Mouse (Mus musculus) lung, embryonic 14.5 days (tissue): ENCODE measurements around the gene Mr1. TPM values are rescaled to one million over a fixed set of nuclear protein-coding genes. Genes with fewer than 3 reads are reported as not detected.

ENCODE experiments used
- ATAC-seq: fragments of 200-750 bp; cut with Nextera tagmentation; 2 replicates; pipeline ENCODE4 v1.8.0; 2017; ENCODE audit warnings: mild to moderate bottlenecking, moderate TSS enrichment, moderate library complexity; ENCODE audit not compliant: insufficient read depth
- DNase-seq: peaks from one replicate; pipeline ENCODE4 v3.0.0-alpha.2; 2015
- H3K27ac ChIP-seq: fragments of 300-500 bp; sonication (generic); 2 replicates; pipeline ENCODE4 v1.5.1; 2014; ENCODE audit warnings: low read depth, mild to moderate bottlenecking, moderate library complexity
- H3K27me3 ChIP-seq: fragments of 300-500 bp; sonication (generic); 2 replicates; pipeline ENCODE4 v1.6.1; 2014; ENCODE audit warnings: low read length, control low read depth; ENCODE audit not compliant: insufficient read depth
- H3K36me3 ChIP-seq: fragments of 300-500 bp; sonication (generic); 2 replicates; pipeline ENCODE4 v1.6.1; 2014; ENCODE audit warnings: control low read depth; ENCODE audit not compliant: insufficient read depth
- H3K4me1 ChIP-seq: fragments of 300-500 bp; sonication (generic); 2 replicates; pipeline ENCODE4 v1.6.1; 2014; ENCODE audit warnings: antibody characterized with exemption, control low read depth; ENCODE audit not compliant: insufficient read depth
- H3K4me2 ChIP-seq: fragments of 300-500 bp; sonication (generic); 2 replicates; pipeline ENCODE4 v1.6.1; 2014; ENCODE audit warnings: mild to moderate bottlenecking
- H3K4me3 ChIP-seq: fragments of 300-500 bp; sonication (generic); 2 replicates; pipeline ENCODE4 v1.5.1; 2014; ENCODE audit warnings: low read depth, low read length
- H3K9ac ChIP-seq: fragments of 300-500 bp; sonication (generic); 2 replicates; pipeline ENCODE4 v1.6.1; 2014
- H3K9me3 ChIP-seq: fragments of 300-500 bp; sonication (generic); 2 replicates; pipeline ENCODE4 v1.6.1; 2016; ENCODE audit warnings: low read depth, low read length, control low read depth
- CTCF ChIP-seq: IDR thresholded peaks from 2 replicates; pipeline ENCODE4 v1.5.1; 2016; ENCODE audit warnings: antibody characterized with exemption, low read depth
- WGBS: fragments of 180-500 bp; shearing (Covaris S2); extraction: QIAGEN DNeasy Blood & Tissue Kit; methylation state at CpG from one replicate; pipeline ENCODE4 v1.1.7; 2014; 5-methylcytosine and 5-hydroxymethylcytosine counted together
- polyA plus RNA-seq: library from polyadenylated mRNA; unstranded; fragments of >200 nt; fragmentation: Nextera tagmentation; extraction: Ambion mirVana; gene quantifications from 2 replicates; pipeline ENCODE4 v1.2.1, GENCODE M21; 2014

Gene Mr1
- polyA plus RNA-seq, 1 experiment from 2014 or later: 13.6 TPM

DNA sequence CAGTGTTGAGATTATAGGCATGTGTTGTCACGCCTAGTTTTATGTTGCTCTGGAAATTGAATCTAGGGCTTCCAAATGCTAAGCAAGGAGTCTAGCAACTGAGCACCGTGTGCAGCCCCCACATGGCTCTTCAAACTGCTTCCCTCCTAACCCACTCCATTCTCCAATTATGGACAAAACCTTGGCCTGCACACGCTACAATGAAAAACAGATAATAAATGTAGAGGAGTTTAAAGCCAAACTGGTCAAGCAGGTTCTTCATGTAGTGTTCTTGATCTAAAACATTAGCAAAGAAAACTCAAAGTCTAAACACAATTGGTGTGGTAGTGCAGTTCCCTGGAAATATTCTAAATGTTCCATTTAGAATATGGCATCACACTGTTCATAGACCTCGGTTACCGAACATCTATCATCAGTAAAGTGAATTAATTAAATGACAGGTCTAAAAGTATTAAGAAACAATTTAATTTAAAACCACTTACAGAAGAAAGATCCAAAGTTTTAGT lies 19.1 kb downstream of the Mr1 start:
- ATAC-seq: no peak
- Histone ChIP-seq H3K4me1 (peaks cover 6% of the 10 kb centered on the region; the same call in 1 of the 2 replicates), H3K4me2 (no peak overlapping the region), H3K27ac (no peak overlapping the region), H3K9ac (no peak overlapping the region), H3K36me3 (no peaks in the 10 kb centered on the region), H3K27me3 (no peaks in the 10 kb centered on the region), H3K4me3 (no peak overlapping the region), H3K9me3 (no peaks in the 10 kb centered on the region)
- 83% methylated on average over 5 of the region's 5 CpGs for WGBS
- TF ChIP-seq CTCF: no peak
- DNase-seq: no peak

DNA sequence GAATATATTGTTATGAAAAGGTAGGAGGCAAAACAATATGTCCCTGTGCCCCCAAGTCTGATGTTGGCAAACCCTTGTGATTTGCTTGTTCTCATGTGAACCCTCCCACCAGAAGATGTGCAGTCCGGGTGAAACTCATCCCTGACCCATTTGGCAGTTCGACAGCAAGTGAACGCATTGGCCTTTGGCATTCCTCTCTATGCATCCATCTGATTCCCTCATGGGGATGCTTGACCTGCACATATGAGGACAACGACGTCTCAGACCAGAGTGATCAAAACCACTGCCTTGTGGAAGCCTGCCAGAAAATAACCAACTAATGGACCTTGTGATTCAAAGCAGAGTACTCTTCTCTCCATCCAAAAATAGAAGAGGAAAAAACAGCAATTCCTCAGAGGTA lies 19.9 kb downstream of the Mr1 start:
- no peak for ATAC-seq

DNA sequence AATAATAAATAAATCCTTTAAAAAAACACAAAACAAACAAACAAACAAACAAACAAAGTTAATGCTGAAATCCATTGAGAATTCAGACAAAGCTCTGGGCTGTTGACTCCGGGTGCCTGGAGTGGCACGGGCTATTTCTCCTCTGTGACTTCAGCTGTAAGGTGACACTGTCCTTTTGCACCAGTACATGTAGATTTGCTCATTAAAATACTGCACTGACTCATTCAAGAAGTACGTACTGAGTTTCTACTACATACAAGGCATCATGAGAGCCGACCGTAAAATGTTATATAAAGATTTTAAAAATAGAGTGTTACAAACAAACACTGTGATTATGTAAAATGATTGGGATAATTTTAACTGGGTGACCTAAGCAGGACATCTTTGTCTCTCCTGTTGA lies 22.2 kb downstream of the Mr1 start:
- Histone ChIP-seq H3K27me3 (no peaks in the 10 kb centered on the region), H3K9ac (no peak overlapping the region), H3K4me2 (no peak overlapping the region), H3K9me3 (no peaks in the 10 kb centered on the region), H3K36me3 (no peaks in the 10 kb centered on the region), H3K4me1 (peaks cover 8% of the 10 kb centered on the region; the same call in 1 of the 2 replicates), H3K27ac (no peak overlapping the region), H3K4me3 (no peak overlapping the region)
- 92% methylated on average over 5 of the region's 5 CpGs for WGBS
- DNase-seq: no peak
- TF ChIP-seq CTCF: no peak
- ATAC-seq: no peak

More for the DNA sequence above, 19.9 kb downstream of the Mr1 start:
- WGBS: 69% methylated on average over 5 of the region's 5 CpGs
- no peak overlapping the region for H3K9ac ChIP-seq
- H3K36me3 ChIP-seq: no peaks in the 10 kb centered on the region
- H3K4me2 ChIP-seq: no peak overlapping the region
- TF ChIP-seq CTCF: no peak
- no peaks in the 10 kb centered on the region for H3K27me3 ChIP-seq
- no peak overlapping the region for H3K27ac ChIP-seq
- no peaks in the 10 kb centered on the region for H3K9me3 ChIP-seq
- H3K4me3 ChIP-seq: no peak overlapping the region
- no peak for DNase-seq
- peaks cover 8% of the 10 kb centered on the region; the same call in 1 of the 2 replicates for H3K4me1 ChIP-seq

DNA sequence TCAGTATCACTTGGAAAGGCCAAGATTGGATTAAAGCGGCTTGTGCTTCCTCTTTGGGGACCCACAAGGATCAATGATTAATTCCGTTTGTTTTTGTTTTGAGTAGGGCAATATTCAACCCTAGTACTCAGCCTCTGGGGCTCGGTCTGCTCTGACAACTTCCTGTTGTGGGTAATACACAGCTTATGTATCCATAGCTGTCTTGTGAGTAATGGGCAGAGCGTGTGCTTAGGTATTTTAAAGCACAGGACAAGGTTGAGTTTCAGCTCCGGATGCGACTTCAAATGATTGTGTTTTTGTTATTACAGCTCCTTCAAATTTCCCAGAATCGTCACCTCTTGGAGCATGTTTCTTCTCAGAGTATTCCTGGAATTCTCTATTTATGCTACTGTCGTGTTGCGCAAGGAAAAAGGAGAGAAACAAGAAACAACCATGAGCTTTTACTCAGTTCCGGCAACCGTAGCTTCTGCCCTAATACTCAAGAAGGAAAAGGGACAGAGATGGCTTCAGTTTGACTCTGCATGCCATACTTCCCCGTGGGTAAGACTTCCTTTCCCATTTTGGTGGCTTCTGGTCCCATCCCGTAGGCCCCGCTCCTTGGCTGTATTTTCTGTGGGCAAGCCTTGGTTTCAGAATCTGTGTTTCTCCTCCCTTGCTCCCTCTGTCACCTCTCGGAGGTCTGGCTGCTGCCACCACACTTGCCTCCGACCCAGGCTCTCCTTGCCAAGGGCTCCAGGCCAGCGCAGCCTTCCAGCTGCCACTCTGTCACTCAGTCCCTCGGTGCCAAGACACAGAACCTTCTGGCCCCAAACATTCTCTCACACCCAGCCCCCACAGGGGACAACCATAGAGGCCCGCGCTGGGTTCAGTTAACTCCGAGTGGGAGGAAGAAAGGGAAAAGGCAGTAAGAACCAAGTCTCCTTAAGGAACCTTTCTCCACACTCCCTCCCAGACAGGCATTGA lies 24.4 kb downstream of the Mr1 start:
- DNase-seq (peak; percentile 85), ATAC-seq (peak; percentile 92)
- Histone ChIP-seq H3K4me1 (peaks cover 8% of the 10 kb centered on the region; the same call in 1 of the 2 replicates), H3K27me3 (no peaks in the 10 kb centered on the region), H3K4me3 (no peak overlapping the region), H3K27ac (peak overlapping the region; percentile 79), H3K9ac (no peak overlapping the region), H3K36me3 (no peaks in the 10 kb centered on the region), H3K4me2 (peak overlapping the region; percentile 25; the same call in 1 of the 2 replicates), H3K9me3 (no peaks in the 10 kb centered on the region)
- no peak for TF ChIP-seq CTCF
- 58% methylated on average over 21 of the region's 21 CpGs for WGBS

DNA sequence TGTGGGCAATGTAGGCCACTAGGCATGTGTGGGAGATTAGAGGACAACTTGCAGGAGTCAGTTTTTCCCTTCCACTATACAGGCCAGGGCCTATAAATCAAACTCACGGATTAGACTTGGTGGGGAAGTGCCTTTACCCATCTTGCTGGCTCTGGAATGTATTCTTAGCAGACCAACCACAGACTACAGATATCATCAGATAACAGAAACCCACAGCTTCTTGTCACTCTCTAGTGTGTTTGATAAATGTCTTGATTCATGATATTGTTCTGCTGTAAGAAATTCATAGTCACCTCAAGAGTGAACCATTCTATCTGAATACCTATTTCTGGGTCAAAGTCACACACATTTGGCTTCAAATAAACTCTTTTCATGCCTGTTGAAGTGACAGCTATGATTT lies 26.9 kb downstream of the Mr1 start:
- Histone ChIP-seq H3K9me3 (no peaks in the 10 kb centered on the region), H3K4me3 (no peak overlapping the region), H3K9ac (no peak overlapping the region), H3K36me3 (no peaks in the 10 kb centered on the region), H3K4me2 (no peak overlapping the region), H3K4me1 (peaks cover 8% of the 10 kb centered on the region; the same call in 1 of the 2 replicates), H3K27me3 (no peaks in the 10 kb centered on the region), H3K27ac (no peak overlapping the region)
- ATAC-seq (no peak), DNase-seq (no peak)
- WGBS: 61% methylated on average over 1 of the region's 1 CpGs
- TF ChIP-seq CTCF: no peak

DNA sequence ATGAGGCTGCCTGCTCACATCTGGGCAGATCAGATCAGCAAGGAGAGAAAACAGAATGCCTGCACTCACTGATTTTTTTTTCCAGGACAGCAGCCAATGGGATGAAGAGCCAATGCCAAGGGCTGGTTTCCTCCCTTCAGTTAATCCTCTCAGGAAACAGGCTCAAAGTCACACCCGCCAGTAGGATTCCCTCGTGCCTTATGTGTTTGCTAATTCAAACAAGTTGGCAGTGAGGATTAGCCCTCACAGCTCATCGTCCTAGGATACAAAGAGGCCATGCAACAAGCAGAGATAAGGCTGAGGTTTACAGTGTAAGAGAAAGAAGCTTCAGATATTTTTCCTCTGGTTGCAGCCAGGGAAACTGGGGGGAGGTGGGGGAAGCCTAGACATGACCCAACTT lies 32.7 kb downstream of the Mr1 start:
- ATAC-seq: no peak
- Histone ChIP-seq H3K9me3 (no peaks in the 10 kb centered on the region), H3K4me2 (no peak overlapping the region), H3K27ac (no peak overlapping the region), H3K4me3 (no peak overlapping the region), H3K4me1 (peaks cover 7% of the 10 kb centered on the region), H3K36me3 (no peaks in the 10 kb centered on the region), H3K9ac (no peak overlapping the region), H3K27me3 (no peaks in the 10 kb centered on the region)
- WGBS: 20% methylated on average over 3 of the region's 3 CpGs
- TF ChIP-seq CTCF: no peak
- DNase-seq: peak; percentile 43

DNA sequence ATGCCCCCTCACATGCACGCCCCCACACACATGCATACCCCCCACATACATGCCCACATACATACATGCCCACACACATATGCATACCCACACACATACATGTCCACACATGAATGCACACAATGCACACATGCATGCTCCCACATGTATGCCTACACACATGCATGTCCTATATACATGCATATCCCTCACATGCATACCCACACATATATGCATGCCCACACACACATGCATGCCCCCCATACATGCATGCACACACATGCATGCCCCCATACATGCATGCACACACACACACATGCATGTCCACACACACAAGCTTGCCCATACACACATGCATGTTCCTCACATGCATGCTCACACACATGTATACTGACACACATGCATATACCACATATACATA lies 33.7 kb downstream of the Mr1 start:
- H3K4me3 ChIP-seq: no peak overlapping the region
- no peak for ATAC-seq
- no peaks in the 10 kb centered on the region for H3K27me3 ChIP-seq
- TF ChIP-seq CTCF: no peak
- H3K9me3 ChIP-seq: no peaks in the 10 kb centered on the region
- H3K36me3 ChIP-seq: no peaks in the 10 kb centered on the region
- no peak overlapping the region for H3K9ac ChIP-seq
- peaks cover 15% of the 10 kb centered on the region for H3K4me1 ChIP-seq
- H3K27ac ChIP-seq: no peak overlapping the region
- DNase-seq: no peak
- 93% methylated on average over 1 of the region's 1 CpGs for WGBS
- H3K4me2 ChIP-seq: no peak overlapping the region
